Mouse (Mus musculus): ENCODE results near the gene Cacng7. TPM values are rescaled to one million over a fixed set of nuclear protein-coding genes. Genes with fewer than 3 reads are reported as not detected.

Cacng7 gene
- total RNA-seq, 1 experiment: 14.4 TPM

- no peak for DNase-seq (ENCODE audit: low read depth, low spot score)
- H3K9ac ChIP-seq (ENCODE audit: insufficient read depth, low read depth, low read length, poor library complexity, severe bottlenecking): peak overlapping the region; percentile 7; the same call in 1 of the 2 replicates
- TF ChIP-seq CHD2 (IDR thresholded peaks at IDR 0.05; ENCODE audit: low read depth, low read length) (no peak), MAFK (IDR thresholded peaks at IDR 0.05; ENCODE audit: insufficient read depth, low read depth, low read length) (no peak), ZC3H11A (IDR thresholded peaks at IDR 0.05; ENCODE audit: borderline replicate concordance, low read depth, low read length) (no peak), HCFC1 (IDR thresholded peaks at IDR 0.05; ENCODE audit: borderline replicate concordance, insufficient read depth, low read length) (no peak), ZNF384 (IDR thresholded peaks at IDR 0.05; ENCODE audit: low read depth, low read length) (no peak)
- peaks cover 20% of the 10 kb centered on the region for H3K36me3 ChIP-seq (ENCODE audit: control insufficient read depth, insufficient read depth, low read length, poor library complexity, severe bottlenecking)
- peaks cover 6 to 17% of the 10 kb centered on the region in 2 experiments; a peak in 3 of 4 replicates for H3K4me1 ChIP-seq (ENCODE audit: control insufficient read depth in 2 of 2, insufficient read depth in 2 of 2, low read length in 2 of 2, poor library complexity in 1 of 2)
- H3K4me3 ChIP-seq (ENCODE audit: insufficient read depth in 1 of 2, low read depth in 1 of 2, low read length in 2 of 2, poor library complexity in 1 of 2, severe bottlenecking in 1 of 2): no peak overlapping the region
- no peaks in the 10 kb centered on the region for H3K9me3 ChIP-seq (ENCODE audit: control insufficient read depth, insufficient read depth, low read depth, low read length)
- H3K27ac ChIP-seq (ENCODE audit: insufficient read depth, low read depth, low read length, poor library complexity, severe bottlenecking): no peak overlapping the region
- in situ Hi-C loops (cut with MboI; ENCODE audit: low sequenced_read_pairs in 2 of 2, unreplicated experiment in 2 of 2): no loop called here
Measured at GRCm38 (mm10) chr7:3295321-3296110, 37.2 kb upstream of the Cacng7 start.

GRCm38 (mm10) chr7:3296711-3297110, 36.0 kb upstream of the Cacng7 start:
- Histone ChIP-seq H3K27ac (ENCODE audit: insufficient read depth, low read depth, low read length, poor library complexity, severe bottlenecking) (no peak overlapping the region), H3K9me3 (ENCODE audit: control insufficient read depth, insufficient read depth, low read depth, low read length) (no peaks in the 10 kb centered on the region), H3K36me3 (ENCODE audit: control insufficient read depth, insufficient read depth, low read length, poor library complexity, severe bottlenecking) (peaks cover 20% of the 10 kb centered on the region), H3K9ac (ENCODE audit: insufficient read depth, low read depth, low read length, poor library complexity, severe bottlenecking) (no peak overlapping the region), H3K4me1 (ENCODE audit: control insufficient read depth in 2 of 2, insufficient read depth in 2 of 2, low read length in 2 of 2, poor library complexity in 1 of 2) (peaks cover 4 to 22% of the 10 kb centered on the region in 2 experiments; a peak in 3 of 4 replicates), H3K4me3 (ENCODE audit: insufficient read depth in 1 of 2, low read depth in 1 of 2, low read length in 2 of 2, poor library complexity in 1 of 2, severe bottlenecking in 1 of 2) (peak overlapping the region in 1 of 2 experiments; percentile 22; a peak in 1 of 4 replicates)
- TF ChIP-seq HCFC1 (IDR thresholded peaks at IDR 0.05; ENCODE audit: borderline replicate concordance, insufficient read depth, low read length): no peak
- TF ChIP-seq ZC3H11A (IDR thresholded peaks at IDR 0.05; ENCODE audit: borderline replicate concordance, low read depth, low read length): no peak
- TF ChIP-seq MAFK (IDR thresholded peaks at IDR 0.05; ENCODE audit: insufficient read depth, low read depth, low read length): no peak
- no peak for TF ChIP-seq ZNF384 (IDR thresholded peaks at IDR 0.05; ENCODE audit: low read depth, low read length)
- TF ChIP-seq CHD2 (IDR thresholded peaks at IDR 0.05; ENCODE audit: low read depth, low read length): no peak
- no peak for DNase-seq (ENCODE audit: low read depth, low spot score)
- in situ Hi-C loops (cut with MboI; ENCODE audit: low sequenced_read_pairs in 2 of 2, unreplicated experiment in 2 of 2): no loop called here

- Histone ChIP-seq H3K27ac (ENCODE audit: insufficient read depth, low read depth, low read length, poor library complexity, severe bottlenecking) (peak overlapping the region; percentile 67; the same call in 1 of the 2 replicates), H3K9ac (ENCODE audit: insufficient read depth, low read depth, low read length, poor library complexity, severe bottlenecking) (no peak overlapping the region; the same call in 1 of the 2 replicates), H3K9me3 (ENCODE audit: control insufficient read depth, insufficient read depth, low read depth, low read length) (no peaks in the 10 kb centered on the region), H3K4me1 (ENCODE audit: control insufficient read depth in 2 of 2, insufficient read depth in 2 of 2, low read length in 2 of 2, poor library complexity in 1 of 2) (peaks cover 9 to 35% of the 10 kb centered on the region in 2 experiments; a peak in 3 of 4 replicates), H3K4me3 (ENCODE audit: insufficient read depth in 1 of 2, low read depth in 1 of 2, low read length in 2 of 2, poor library complexity in 1 of 2, severe bottlenecking in 1 of 2) (no peak overlapping the region), H3K36me3 (ENCODE audit: control insufficient read depth, insufficient read depth, low read length, poor library complexity, severe bottlenecking) (peaks cover 20% of the 10 kb centered on the region)
- DNase-seq (ENCODE audit: low read depth, low spot score): no peak
- peak; percentile 98 for TF ChIP-seq ZNF384 (IDR thresholded peaks at IDR 0.05; ENCODE audit: low read depth, low read length)
- TF ChIP-seq HCFC1 (IDR thresholded peaks at IDR 0.05; ENCODE audit: borderline replicate concordance, insufficient read depth, low read length): no peak
- in situ Hi-C loops (cut with MboI; ENCODE audit: low sequenced_read_pairs in 2 of 2, unreplicated experiment in 2 of 2): loop anchor here in 1 of 2 experiments (10.0 kb wide), 1 partner anchor 55 kb away; the partner anchor contains the start of gene Nlrp12
Measured at GRCm38 (mm10) chr7:3299941-3300617, 32.7 kb upstream of the Cacng7 start.

GRCm38 (mm10) chr7:3300891-3301627, 31.7 kb upstream of the Cacng7 start:
- no peak for TF ChIP-seq HCFC1 (IDR thresholded peaks at IDR 0.05; ENCODE audit: borderline replicate concordance, insufficient read depth, low read length)
- no peak for TF ChIP-seq CHD2 (IDR thresholded peaks at IDR 0.05; ENCODE audit: low read depth, low read length)
- TF ChIP-seq ZNF384 (IDR thresholded peaks at IDR 0.05; ENCODE audit: low read depth, low read length): no peak
- TF ChIP-seq ZC3H11A (IDR thresholded peaks at IDR 0.05; ENCODE audit: borderline replicate concordance, low read depth, low read length): no peak; the same call in 1 of the 2 replicates
- no peak for TF ChIP-seq MAFK (IDR thresholded peaks at IDR 0.05; ENCODE audit: insufficient read depth, low read depth, low read length)
- H3K27ac ChIP-seq (ENCODE audit: insufficient read depth, low read depth, low read length, poor library complexity, severe bottlenecking): peak overlapping the region; percentile 67; the same call in 1 of the 2 replicates
- H3K9me3 ChIP-seq (ENCODE audit: control insufficient read depth, insufficient read depth, low read depth, low read length): no peaks in the 10 kb centered on the region
- peaks cover 18% of the 10 kb centered on the region for H3K36me3 ChIP-seq (ENCODE audit: control insufficient read depth, insufficient read depth, low read length, poor library complexity, severe bottlenecking)
- peaks cover 9 to 38% of the 10 kb centered on the region in 2 experiments for H3K4me1 ChIP-seq (ENCODE audit: control insufficient read depth in 2 of 2, insufficient read depth in 2 of 2, low read length in 2 of 2, poor library complexity in 1 of 2)
- in situ Hi-C loops (cut with MboI; ENCODE audit: low sequenced_read_pairs in 2 of 2, unreplicated experiment in 2 of 2): loop anchor here in 1 of 2 experiments (10.0 kb wide), 1 partner anchor 56 kb away; the partner anchor contains the start of gene Nlrp12
- H3K4me3 ChIP-seq (ENCODE audit: insufficient read depth in 1 of 2, low read depth in 1 of 2, low read length in 2 of 2, poor library complexity in 1 of 2, severe bottlenecking in 1 of 2): no peak overlapping the region
- H3K9ac ChIP-seq (ENCODE audit: insufficient read depth, low read depth, low read length, poor library complexity, severe bottlenecking): no peak overlapping the region; the same call in 1 of the 2 replicates
- no peak for DNase-seq (ENCODE audit: low read depth, low spot score)
